Mouse (Mus musculus): ENCODE results near the gene Medag. TPM values are rescaled to one million over a fixed set of nuclear protein-coding genes. Genes with fewer than 3 reads are reported as not detected.

The Medag gene
- polyA plus RNA-seq (2012; rRNA removed; ENCODE audit: low replicate concordance) = 20.3 and 24.5 TPM in 2 replicates

DNA sequence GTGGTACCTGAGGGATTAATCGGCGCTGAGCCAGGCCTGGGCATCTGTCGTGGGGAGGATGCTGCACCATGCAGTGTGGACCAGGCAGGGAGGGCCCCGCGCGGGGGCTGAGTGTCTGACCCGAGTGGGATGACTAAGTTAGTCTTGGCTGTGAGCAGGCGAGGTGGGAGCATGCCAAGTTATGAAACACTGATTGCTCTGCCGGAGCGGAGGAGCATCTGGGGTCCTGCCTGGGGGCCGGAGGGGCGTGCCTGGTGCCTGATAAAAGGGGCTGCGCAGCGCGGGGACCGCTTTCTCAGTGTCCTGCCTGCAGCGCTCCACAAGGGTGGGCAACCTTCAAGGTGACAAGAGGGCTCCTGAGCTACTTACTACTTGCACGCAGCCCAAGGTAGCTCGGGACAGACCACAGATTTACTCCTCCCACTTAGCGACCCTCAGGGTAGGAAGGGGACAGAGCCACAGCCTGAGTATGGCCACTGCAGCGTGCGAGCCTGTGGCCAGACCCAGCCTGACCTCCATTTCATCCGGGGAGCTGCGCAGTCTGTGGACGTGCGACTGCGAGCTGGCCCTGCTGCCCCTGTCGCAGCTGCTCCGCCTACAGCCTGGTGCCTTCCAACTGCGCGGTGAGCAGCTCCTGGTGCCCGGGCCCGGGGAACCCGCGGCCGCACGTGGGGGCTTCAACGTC, at the start of gene Medag:
TSS of gene Medag (plus strand) at position 241 of the 685 bp plus-strand sequence.

DNA sequence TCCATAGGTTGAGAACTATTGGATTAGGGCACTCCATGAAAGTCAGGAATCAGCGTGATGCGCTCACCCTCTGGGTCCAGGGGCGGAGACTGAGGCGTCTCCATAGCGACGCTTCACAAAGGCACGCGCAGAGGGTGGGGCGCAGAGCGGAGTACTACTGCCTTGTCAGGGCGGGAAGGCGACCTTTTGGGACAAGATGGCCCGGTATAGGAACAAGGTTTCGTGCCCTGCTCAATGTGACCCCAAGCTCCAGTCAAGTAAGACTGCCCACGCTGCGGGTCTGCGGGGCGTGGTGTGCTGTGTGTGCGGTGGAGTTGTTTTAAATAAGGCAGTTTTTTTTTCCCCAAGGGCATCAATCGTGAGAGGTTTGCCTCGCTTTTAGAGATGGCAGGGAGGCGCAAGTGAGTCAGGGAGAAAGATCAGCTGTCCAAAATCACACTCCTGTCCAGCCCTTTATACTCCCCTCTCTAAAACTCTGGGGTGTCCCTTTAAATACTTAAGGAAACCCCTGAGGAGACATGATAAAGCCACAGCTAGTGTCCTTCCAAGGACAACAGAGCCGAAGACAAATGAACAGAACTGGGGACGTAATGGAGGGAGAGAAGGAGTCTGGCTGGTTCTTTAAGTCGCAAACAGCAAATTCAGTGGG, 28.1 kb downstream of the Medag start, which contains the start of gene Tex26:
TSS of gene Tex26 (plus strand) at position 130 of the 649 bp plus-strand sequence.

Other genes with a start within 250 kb of the Medag start
- gene Uspl1, start 227.4 kb upstream of the Medag start, polyA plus RNA-seq (2012; rRNA removed; ENCODE audit: low replicate concordance) = 9.3 and 16.4 TPM in 2 replicates
- gene Hmgb1, start 227.3 kb upstream of the Medag start, polyA plus RNA-seq (2012; rRNA removed; ENCODE audit: low replicate concordance) = 24.3 and 44.9 TPM in 2 replicates
- gene Alox5ap, start 147.0 kb upstream of the Medag start, polyA plus RNA-seq (2012; rRNA removed; ENCODE audit: low replicate concordance) = 48.9 and 107 TPM in 2 replicates
- 0.37 TPM in 1 of 2 replicates, not detected in the other for gene Tex26, start 27.9 kb downstream of the Medag start, polyA plus RNA-seq (2012; rRNA removed; ENCODE audit: low replicate concordance)
- 0.04 and 0.17 TPM in 2 replicates for gene Wdr95, start 116.9 kb downstream of the Medag start, polyA plus RNA-seq (2012; rRNA removed; ENCODE audit: low replicate concordance)
- gene Hsph1, start 224.6 kb downstream of the Medag start, polyA plus RNA-seq (2012; rRNA removed; ENCODE audit: low replicate concordance) = 7.1 and 21.3 TPM in 2 replicates

All from subcutaneous adipose tissue, adult 2 months (tissue).